In genomic region chr9:107288105-107288650, GRCm38 (mm10) we compare ENCODE assay signal across 13 mouse cellular contexts. TPM values are rescaled to one million over a fixed set of nuclear protein-coding genes. Genes with fewer than 3 reads are reported as not detected.
DNase-seq lines count a peak whose midpoint lies in the region; ATAC-seq and TF ChIP-seq lines count a peak whose summit lies in the region.
"Had no signal": no experiment of that assay in that cellular context is flagged by ENCODE, and none has a peak within 500 bp of the region (broad histone marks: within the 10 kb centered on the region; RNA-seq: fewer than 3 reads in every experiment).

No protein-coding gene starts in this region.

- TF ChIP-seq POLR2A in ES-Bruce4 (IDR thresholded peaks at IDR 0.05; ENCODE audit: insufficient read depth, low read length), result no peak

- H3K9me3 ChIP-seq in kidney, embryonic 15.5 days (replicated peaks), result no peaks in the 10 kb centered on the region
- no peaks in the 10 kb centered on the region for H3K9me3 ChIP-seq in ES-Bruce4 (replicated peaks; ENCODE audit: control insufficient read depth, insufficient read depth, low read length, poor library complexity, severe bottlenecking)
- no peaks in the 10 kb centered on the region for H3K9me3 ChIP-seq in liver, embryonic 15.5 days (replicated peaks)
- H3K9me3 ChIP-seq in midbrain, embryonic 14.5 days (ENCODE audit: control insufficient read depth, low read length), result no peaks in the 10 kb centered on the region
- H3K9me3 ChIP-seq: hindbrain, embryonic 12.5 days had no signal

- no peak overlapping the region for H3K27ac ChIP-seq in kidney, embryonic 15.5 days
- H3K27ac ChIP-seq in ES-Bruce4 (ENCODE audit: insufficient read depth, low read length), result peak overlapping the region; percentile 48
- H3K27ac ChIP-seq in brown adipose tissue, adult 24 weeks (replicated peaks; ENCODE audit: low read depth, low read length), result no peak overlapping the region
- peak overlapping the region; percentile 51; the same call in 1 of the 2 replicates for H3K27ac ChIP-seq in liver, embryonic 15.5 days (replicated peaks)
- H3K27ac ChIP-seq in midbrain, embryonic 14.5 days (replicated peaks; ENCODE audit: low read depth, low read length), result no peak overlapping the region
- H3K27ac ChIP-seq: hindbrain, embryonic 12.5 days had no signal

- 91% methylated on average over 14 of the region's 14 CpGs for WGBS in kidney, embryonic 15.5 days
- WGBS in liver, embryonic 15.5 days (ENCODE audit: insufficient replicate concordance), result 70% methylated on average over 14 of the region's 14 CpGs
- 93% methylated on average over 14 of the region's 14 CpGs for WGBS in midbrain, embryonic 14.5 days

- peaks cover 17% of the 10 kb centered on the region for H3K4me1 ChIP-seq in kidney, embryonic 15.5 days
- H3K4me1 ChIP-seq in ES-Bruce4 (ENCODE audit: control insufficient read depth, insufficient read depth, low read length), result peaks cover 11% of the 10 kb centered on the region
- peaks cover 11% of the 10 kb centered on the region; the same call in 1 of the 2 replicates for H3K4me1 ChIP-seq in brown adipose tissue, adult 24 weeks (ENCODE audit: control insufficient read depth, insufficient read depth, insufficient read length, low read length)
- H3K4me1 ChIP-seq in liver, embryonic 15.5 days (replicated peaks), result peaks cover 52% of the 10 kb centered on the region
- peaks cover 8% of the 10 kb centered on the region for H3K4me1 ChIP-seq in midbrain, embryonic 14.5 days (ENCODE audit: control insufficient read depth, insufficient read depth, low read length)

- DNase-seq in kidney, adult 9 months, result no peak
- no peak for DNase-seq in midbrain, embryonic 14.5 days
- DNase-seq in gastrocnemius, postnatal 10 days, result no peak
- DNase-seq: adrenal gland, postnatal 25 days; cerebellum, adult 9-10 months had no signal

- ATAC-seq in kidney, embryonic 15.5 days (replicated peaks; ENCODE audit: low FRiP score), result no peak
- ATAC-seq in liver, embryonic 15.5 days (ENCODE audit: insufficient read depth), result no peak
- ATAC-seq in midbrain, embryonic 14.5 days (ENCODE audit: low FRiP score, low TSS enrichment), result no peak
- ATAC-seq: Patski had no signal

- H3K4me3 ChIP-seq in kidney, embryonic 15.5 days (replicated peaks), result no peak overlapping the region
- H3K4me3 ChIP-seq in ES-Bruce4 (ENCODE audit: low read depth, low read length), result peak overlapping the region; percentile 86
- 0 out of 2 replicates have a peak overlapping the region, but pooled peaks have one; percentile 87 for H3K4me3 ChIP-seq in brown adipose tissue, adult 24 weeks (ENCODE audit: insufficient read depth, low read depth, low read length)
- H3K4me3 ChIP-seq in liver, embryonic 15.5 days (replicated peaks), result peak overlapping the region; percentile 62
- no peak overlapping the region for H3K4me3 ChIP-seq in midbrain, embryonic 14.5 days (replicated peaks; ENCODE audit: low read depth, low read length)

- TF ChIP-seq EP300 in ES-Bruce4 (IDR thresholded peaks at IDR 0.05; ENCODE audit: insufficient read depth, low read depth, low read length), result no peak

- TF ChIP-seq CTCF in ES-Bruce4 (IDR thresholded peaks at IDR 0.05; ENCODE audit: low read depth, low read length), result no peak

- H3K4me2 ChIP-seq in kidney, embryonic 15.5 days, result peak overlapping the region; percentile 88
- H3K4me2 ChIP-seq in liver, embryonic 15.5 days, result peak overlapping the region; percentile 95
- H3K4me2 ChIP-seq in midbrain, embryonic 14.5 days (ENCODE audit: low read length), result no peak overlapping the region

- peaks cover 10% of the 10 kb centered on the region for H3K27me3 ChIP-seq in kidney, embryonic 15.5 days
- H3K27me3 ChIP-seq in ES-Bruce4 (ENCODE audit: control insufficient read depth, insufficient read depth, low read length, poor library complexity, severe bottlenecking), result no peaks in the 10 kb centered on the region
- H3K27me3 ChIP-seq in liver, embryonic 15.5 days, result peaks cover 15% of the 10 kb centered on the region
- peaks cover 4% of the 10 kb centered on the region; the same call in 1 of the 2 replicates for H3K27me3 ChIP-seq in midbrain, embryonic 14.5 days (ENCODE audit: control insufficient read depth, insufficient read depth, low read length)
- H3K27me3 ChIP-seq: Patski had no signal

- no peak overlapping the region for H3K9ac ChIP-seq in kidney, embryonic 15.5 days
- H3K9ac ChIP-seq in ES-Bruce4 (ENCODE audit: low read depth, poor library complexity, severe bottlenecking), result peak overlapping the region; percentile 20
- H3K9ac ChIP-seq in liver, embryonic 15.5 days, result no peak overlapping the region
- no peak overlapping the region for H3K9ac ChIP-seq in midbrain, embryonic 14.5 days (replicated peaks; ENCODE audit: low read length)
- H3K9ac ChIP-seq: hindbrain, embryonic 12.5 days had no signal

- no peaks in the 10 kb centered on the region for H3K36me3 ChIP-seq in kidney, embryonic 15.5 days
- H3K36me3 ChIP-seq in ES-Bruce4 (ENCODE audit: control insufficient read depth, insufficient read depth, low read length, poor library complexity, severe bottlenecking), result no peaks in the 10 kb centered on the region
- H3K36me3 ChIP-seq in liver, embryonic 15.5 days (replicated peaks), result no peaks in the 10 kb centered on the region
- H3K36me3 ChIP-seq in midbrain, embryonic 14.5 days (ENCODE audit: control insufficient read depth, insufficient read depth, low read length), result no peaks in the 10 kb centered on the region
- H3K36me3 ChIP-seq: hindbrain, embryonic 12.5 days had no signal

RNA-seq across cellular contexts. Expression of gene Mapkapk3, which starts 1.5 kb away (rescaled TPM):
- polyA plus RNA-seq in kidney, embryonic 15.5 days (2015; fragmentation: Nextera tagmentation; extraction: Ambion mirVana), result 7.8 and 8.3 TPM in 2 replicates
- 71.8 and 74.9 TPM in 2 replicates for polyA plus RNA-seq in ES-Bruce4 (2011; ENCODE audit: insufficient read depth, insufficient read length, low read depth, missing spikeins)
- polyA plus RNA-seq in brown adipose tissue, adult 24 weeks (2012; ENCODE audit: insufficient read depth, insufficient read length, missing spikeins), result 18.4 and 23.6 TPM in 2 replicates
- polyA plus RNA-seq in liver, embryonic 15.5 days (2015; fragmentation: Nextera tagmentation; extraction: Ambion mirVana), result 10.0 and 11.7 TPM in 2 replicates
- polyA plus RNA-seq in midbrain, embryonic 14.5 days (2014; fragmentation: Nextera tagmentation; extraction: Ambion mirVana), result 1.5 and 1.8 TPM in 2 replicates
- total RNA-seq in gastrocnemius, postnatal 10 days (2021), result 10 to 100 TPM; 11.0 to 14.4 TPM

RNA-seq across cellular contexts. Expression of gene Cish, which starts 7.6 kb away (rescaled TPM):
- 11.1 and 14.1 TPM in 2 replicates for polyA plus RNA-seq in kidney, embryonic 15.5 days (2015; fragmentation: Nextera tagmentation; extraction: Ambion mirVana)
- 12.6 and 13.7 TPM in 2 replicates for polyA plus RNA-seq in ES-Bruce4 (2011; ENCODE audit: insufficient read depth, insufficient read length, low read depth, missing spikeins)
- 23.1 and 44.9 TPM in 2 replicates for polyA plus RNA-seq in brown adipose tissue, adult 24 weeks (2012; ENCODE audit: insufficient read depth, insufficient read length, missing spikeins)
- polyA plus RNA-seq in liver, embryonic 15.5 days (2015; fragmentation: Nextera tagmentation; extraction: Ambion mirVana), result 11.6 and 12.4 TPM in 2 replicates
- polyA plus RNA-seq in midbrain, embryonic 14.5 days (2014; fragmentation: Nextera tagmentation; extraction: Ambion mirVana), result 5.0 and 5.5 TPM in 2 replicates
- 10 to 100 TPM in 1 of 2 experiments, 1 to 10 TPM in 1; 6.7 to 16.8 TPM for total RNA-seq in gastrocnemius, postnatal 10 days (2021)

RNA-seq across cellular contexts. Expression of gene Hemk1, which starts 50.0 kb away (rescaled TPM):
- polyA plus RNA-seq in kidney, embryonic 15.5 days (2015; fragmentation: Nextera tagmentation; extraction: Ambion mirVana), result 10.9 and 11.8 TPM in 2 replicates
- 8.1 and 11.0 TPM in 2 replicates for polyA plus RNA-seq in ES-Bruce4 (2011; ENCODE audit: insufficient read depth, insufficient read length, low read depth, missing spikeins)
- polyA plus RNA-seq in brown adipose tissue, adult 24 weeks (2012; ENCODE audit: insufficient read depth, insufficient read length, missing spikeins), result 52.8 and 58.3 TPM in 2 replicates
- polyA plus RNA-seq in liver, embryonic 15.5 days (2015; fragmentation: Nextera tagmentation; extraction: Ambion mirVana), result 3.6 and 3.7 TPM in 2 replicates
- 20.9 and 21.7 TPM in 2 replicates for polyA plus RNA-seq in midbrain, embryonic 14.5 days (2014; fragmentation: Nextera tagmentation; extraction: Ambion mirVana)
- 10 to 100 TPM; 12.8 to 14.4 TPM for total RNA-seq in gastrocnemius, postnatal 10 days (2021)

RNA-seq across cellular contexts. Expression of gene 6430571L13Rik, which starts 52.2 kb away (rescaled TPM):
- polyA plus RNA-seq in kidney, embryonic 15.5 days (2015; fragmentation: Nextera tagmentation; extraction: Ambion mirVana), result 0.81 and 0.90 TPM in 2 replicates
- polyA plus RNA-seq in ES-Bruce4 (2011; ENCODE audit: insufficient read depth, insufficient read length, low read depth, missing spikeins), result 0.30 and 0.43 TPM in 2 replicates
- 8.8 and 22.5 TPM in 2 replicates for polyA plus RNA-seq in brown adipose tissue, adult 24 weeks (2012; ENCODE audit: insufficient read depth, insufficient read length, missing spikeins)
- 0.12 TPM in 2 replicates for polyA plus RNA-seq in liver, embryonic 15.5 days (2015; fragmentation: Nextera tagmentation; extraction: Ambion mirVana)
- 4.1 and 6.3 TPM in 2 replicates for polyA plus RNA-seq in midbrain, embryonic 14.5 days (2014; fragmentation: Nextera tagmentation; extraction: Ambion mirVana)
- 10 to 100 TPM; 29.4 to 54.7 TPM for total RNA-seq in gastrocnemius, postnatal 10 days (2021)
- polyA plus RNA-seq: erythroblast, embryonic 14.5 days had no signal

RNA-seq across cellular contexts. Expression of gene Dock3, which starts 56.5 kb away (rescaled TPM):
- polyA plus RNA-seq in kidney, embryonic 15.5 days (2015; fragmentation: Nextera tagmentation; extraction: Ambion mirVana), result 0.35 and 1.1 TPM in 2 replicates
- 4.5 and 6.3 TPM in 2 replicates for polyA plus RNA-seq in ES-Bruce4 (2011; ENCODE audit: insufficient read depth, insufficient read length, low read depth, missing spikeins)
- polyA plus RNA-seq in brown adipose tissue, adult 24 weeks (2012; ENCODE audit: insufficient read depth, insufficient read length, missing spikeins), result not detected in 2 replicates
- polyA plus RNA-seq in liver, embryonic 15.5 days (2015; fragmentation: Nextera tagmentation; extraction: Ambion mirVana), result 0.01 TPM in 1 of 2 replicates, not detected in the other
- polyA plus RNA-seq in midbrain, embryonic 14.5 days (2014; fragmentation: Nextera tagmentation; extraction: Ambion mirVana), result 20.8 and 25.7 TPM in 2 replicates
- under 1 TPM; 0.27 to 0.70 TPM for total RNA-seq in gastrocnemius, postnatal 10 days (2021)
- total RNA-seq: liver, adult 2 months had no signal
- polyA plus RNA-seq: erythroblast, embryonic 14.5 days; liver, adult 2 months had no signal

Comparison
In these comparisons a context has a peak if more than half of its experiments do, and no peak if none do; other contexts are left out.
1. H3K27ac ChIP-seq: peak in ES-Bruce4 (single experiment) and liver, embryonic 15.5 days (single experiment); none in kidney, embryonic 15.5 days (single experiment), brown adipose tissue, adult 24 weeks (single experiment) and midbrain, embryonic 14.5 days (single experiment).
2. H3K4me3 ChIP-seq: peak in ES-Bruce4 (single experiment), brown adipose tissue, adult 24 weeks (single experiment) and liver, embryonic 15.5 days (single experiment); none in kidney, embryonic 15.5 days (single experiment) and midbrain, embryonic 14.5 days (single experiment).